Comparison of ENCODE assay signal across 9 mouse cellular contexts in the genomic region with DNA sequence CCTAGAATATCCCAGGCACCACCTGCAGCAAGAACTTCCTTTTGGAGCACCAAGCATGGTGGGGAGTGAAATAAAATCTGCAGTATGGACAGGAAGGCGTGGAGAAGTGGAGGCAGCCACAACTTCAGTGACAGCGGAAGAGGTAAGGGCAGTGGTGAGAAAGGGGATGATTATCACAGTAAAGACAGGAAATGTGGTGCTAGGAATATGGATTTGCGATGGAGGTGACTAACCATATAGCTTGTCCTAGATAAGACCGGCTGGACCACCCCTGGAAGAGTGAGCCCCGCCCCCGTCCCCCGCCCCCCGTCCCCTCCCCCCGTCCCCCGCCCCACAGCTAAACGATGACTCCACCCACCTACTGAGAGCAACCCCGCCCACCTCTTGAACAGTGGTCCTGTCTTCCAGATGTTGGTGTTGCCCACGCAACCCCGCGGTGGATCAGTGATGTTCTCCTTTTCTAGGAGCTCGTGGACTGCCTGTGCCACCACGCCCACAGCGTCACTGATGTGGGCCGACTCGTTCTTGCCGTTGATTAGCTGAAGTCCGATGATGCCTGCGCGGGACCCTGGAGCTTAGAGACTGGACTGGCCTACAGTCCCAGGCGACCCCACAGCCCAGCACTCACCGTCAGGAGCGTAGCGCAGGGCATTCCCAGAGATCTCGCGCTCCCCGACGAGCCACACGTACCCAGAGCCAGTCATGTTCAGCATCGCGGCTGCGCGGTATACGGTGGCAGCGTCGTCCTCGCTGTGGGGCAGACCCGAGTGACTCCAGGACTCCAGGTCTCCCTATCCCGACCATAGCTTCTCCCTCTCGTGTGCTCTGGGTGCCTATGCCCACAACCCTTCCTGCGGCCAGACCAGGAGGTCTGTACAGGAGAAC. TPM values are rescaled to one million over a fixed set of nuclear protein-coding genes. Genes with fewer than 3 reads are reported as not detected.
DNase-seq lines count a peak whose midpoint lies in the region; ATAC-seq and TF ChIP-seq lines count a peak whose summit lies in the region.
"Had no signal": no experiment of that assay in that cellular context is flagged by ENCODE, and none has a peak within 500 bp of the region (broad histone marks: within the 10 kb centered on the region; RNA-seq: fewer than 3 reads in every experiment).

No protein-coding gene starts in this region.

- H3K27me3 ChIP-seq in cerebellum, adult 2 months (ENCODE audit: control insufficient read depth, insufficient read depth, low read length): no peaks in the 10 kb centered on the region
- peaks cover 52% of the 10 kb centered on the region for H3K27me3 ChIP-seq in hindbrain, embryonic 14.5 days (ENCODE audit: control insufficient read depth, insufficient read depth, low read length)
- H3K27me3 ChIP-seq in lung, embryonic 16.5 days (ENCODE audit: control insufficient read depth, insufficient read depth, low read depth, low read length): peaks cover 14% of the 10 kb centered on the region; the same call in 1 of the 2 replicates

- H3K36me3 ChIP-seq in hindbrain, embryonic 14.5 days (replicated peaks; ENCODE audit: control insufficient read depth, insufficient read depth): peaks cover 43% of the 10 kb centered on the region
- H3K36me3 ChIP-seq in lung, embryonic 16.5 days (ENCODE audit: control insufficient read depth, insufficient read depth, low read length): no peaks in the 10 kb centered on the region

- H3K9me3 ChIP-seq in hindbrain, embryonic 14.5 days (ENCODE audit: control insufficient read depth, low read length): no peaks in the 10 kb centered on the region
- H3K9me3 ChIP-seq in lung, embryonic 16.5 days (ENCODE audit: control insufficient read depth, low read length): no peaks in the 10 kb centered on the region

- 13% methylated on average over 45 of the region's 45 CpGs for WGBS in cerebellum, adult 2 months
- 3% methylated on average over 45 of the region's 45 CpGs for WGBS in hindbrain, embryonic 14.5 days
- WGBS in lung, embryonic 16.5 days: 2% methylated on average over 44 of the region's 45 CpGs

- H3K4me1 ChIP-seq in cerebellum, adult 2 months (ENCODE audit: control insufficient read depth, insufficient read depth, low read length): peaks cover 32% of the 10 kb centered on the region
- H3K4me1 ChIP-seq in hindbrain, embryonic 14.5 days (replicated peaks; ENCODE audit: control insufficient read depth, insufficient read depth, low read length): peaks cover 7% of the 10 kb centered on the region
- peaks cover 3% of the 10 kb centered on the region; the same call in 1 of the 2 replicates for H3K4me1 ChIP-seq in lung, embryonic 16.5 days (replicated peaks; ENCODE audit: control insufficient read depth, insufficient read depth, low read length)

- peak overlapping the region; percentile 59 for H3K4me2 ChIP-seq in hindbrain, embryonic 14.5 days (replicated peaks)
- peak overlapping the region; percentile 57 for H3K4me2 ChIP-seq in lung, embryonic 16.5 days (ENCODE audit: low read depth, low read length)

- no peak overlapping the region for H3K4me3 ChIP-seq in cerebellum, adult 2 months (replicated peaks; ENCODE audit: insufficient read depth, low read depth, low read length)
- H3K4me3 ChIP-seq in hindbrain, embryonic 14.5 days (replicated peaks; ENCODE audit: low read length): peak overlapping the region; percentile 34
- peak overlapping the region; percentile 38 for H3K4me3 ChIP-seq in lung, embryonic 16.5 days (ENCODE audit: low read length)

- H3K9ac ChIP-seq in hindbrain, embryonic 14.5 days: peak overlapping the region; percentile 55
- peak overlapping the region; percentile 9 for H3K9ac ChIP-seq in lung, embryonic 16.5 days (ENCODE audit: low read length)

- DNase-seq in cerebellum, adult 2 months: peak in 1 of 2 experiments; percentile 58
- DNase-seq in CD4-positive helper T cell, adult 2 months (ENCODE audit: low read depth, low spot score): peak; percentile 54
- peak; percentile 62 for DNase-seq in embryo, embryonic 9.5 days (ENCODE audit: extremely low spot score)
- peak; percentile 63 for DNase-seq in hindbrain, embryonic 14.5 days (ENCODE audit: low spot score)
- DNase-seq in retina, embryonic 14.5 days (ENCODE audit: low spot score): peak; percentile 64
- DNase-seq in adipocyte (ENCODE audit: low spot score): no peak

- no peak for TF ChIP-seq CTCF in cerebellum, adult 2 months (IDR thresholded peaks at IDR 0.05; ENCODE audit: borderline replicate concordance, insufficient read depth, low read depth, low read length)

- ATAC-seq in cerebellum, adult (ENCODE audit: insufficient number of reproducible peaks, low FRiP score, low TSS enrichment): no peak
- ATAC-seq in hindbrain, embryonic 14.5 days (ENCODE audit: low FRiP score): peak; percentile 89
- ATAC-seq in lung, embryonic 16.5 days (ENCODE audit: low read depth): peak; percentile 61

- TF ChIP-seq POLR2A in cerebellum, adult 2 months (IDR thresholded peaks at IDR 0.05; ENCODE audit: borderline replicate concordance, insufficient read depth, low read length): 0 out of 2 replicates have a peak, but pooled peaks have one; percentile 18

- peak overlapping the region; percentile 36 for H3K27ac ChIP-seq in cerebellum, adult 2 months (ENCODE audit: insufficient read depth, low read length)
- peak overlapping the region; percentile 11 for H3K27ac ChIP-seq in hindbrain, embryonic 14.5 days
- H3K27ac ChIP-seq in lung, embryonic 16.5 days (ENCODE audit: low read length): no peak overlapping the region

RNA-seq across cellular contexts. Expression of a gene that starts 14.1 kb away (rescaled TPM):
- 282 and 290 TPM in 2 replicates for polyA plus RNA-seq in cerebellum, adult 2 months (2012; rRNA removed)
- polyA plus RNA-seq in hindbrain, embryonic 14.5 days (2014; fragmentation: Nextera tagmentation; extraction: Ambion mirVana): 57.2 and 68.4 TPM in 2 replicates
- polyA plus RNA-seq in lung, embryonic 16.5 days (2015; fragmentation: Nextera tagmentation; extraction: Ambion mirVana): 0.44 and 0.84 TPM in 2 replicates

RNA-seq across cellular contexts. Expression of a gene that starts 15.2 kb away (rescaled TPM):
- 0.20 and 0.21 TPM in 2 replicates for polyA plus RNA-seq in cerebellum, adult 2 months (2012; rRNA removed)
- not detected in 2 replicates for polyA plus RNA-seq in hindbrain, embryonic 14.5 days (2014; fragmentation: Nextera tagmentation; extraction: Ambion mirVana)
- 6.7 and 9.4 TPM in 2 replicates for polyA plus RNA-seq in lung, embryonic 16.5 days (2015; fragmentation: Nextera tagmentation; extraction: Ambion mirVana)
- polyA plus RNA-seq: C2C12 had no signal

RNA-seq across cellular contexts. Expression of a gene that starts 17.0 kb away (rescaled TPM):
- not detected in 2 replicates for polyA plus RNA-seq in cerebellum, adult 2 months (2012; rRNA removed)
- polyA plus RNA-seq in hindbrain, embryonic 14.5 days (2014; fragmentation: Nextera tagmentation; extraction: Ambion mirVana): not detected in 2 replicates
- polyA plus RNA-seq in lung, embryonic 16.5 days (2015; fragmentation: Nextera tagmentation; extraction: Ambion mirVana): not detected in 2 replicates
- polyA plus RNA-seq: C2C12 had no signal

RNA-seq across cellular contexts. Expression of a gene that starts 27.2 kb away (rescaled TPM):
- polyA plus RNA-seq in cerebellum, adult 2 months (2012; rRNA removed): 33.2 and 34.1 TPM in 2 replicates
- polyA plus RNA-seq in hindbrain, embryonic 14.5 days (2014; fragmentation: Nextera tagmentation; extraction: Ambion mirVana): 51.6 and 66.0 TPM in 2 replicates
- 47.8 and 57.4 TPM in 2 replicates for polyA plus RNA-seq in lung, embryonic 16.5 days (2015; fragmentation: Nextera tagmentation; extraction: Ambion mirVana)

RNA-seq across cellular contexts. Expression of a gene that starts 32.6 kb away (rescaled TPM):
- 103 TPM in 2 replicates for polyA plus RNA-seq in cerebellum, adult 2 months (2012; rRNA removed)
- polyA plus RNA-seq in hindbrain, embryonic 14.5 days (2014; fragmentation: Nextera tagmentation; extraction: Ambion mirVana): 113 and 114 TPM in 2 replicates
- 136 and 137 TPM in 2 replicates for polyA plus RNA-seq in lung, embryonic 16.5 days (2015; fragmentation: Nextera tagmentation; extraction: Ambion mirVana)

Comparison
In these comparisons a context has a peak if more than half of its experiments do, and no peak if none do; other contexts are left out.
1. RNA of a gene that starts 14.1 kb away (polyA plus RNA-seq): 282 to 290 TPM in cerebellum, adult 2 months and 57.2 to 68.4 TPM in hindbrain, embryonic 14.5 days; 0.44 to 0.84 TPM in lung, embryonic 16.5 days; every median in the first group is over 10 times any median in the second.